Comparison of ENCODE assay signal across 24 mouse cellular contexts in genomic region chr11:117977694-117978360, GRCm38 (mm10). TPM values are rescaled to one million over a fixed set of nuclear protein-coding genes. Genes with fewer than 3 reads are reported as not detected.
DNase-seq lines count a peak whose midpoint lies in the region; ATAC-seq and TF ChIP-seq lines count a peak whose summit lies in the region.
"Had no signal": no experiment of that assay in that cellular context is flagged by ENCODE, and none has a peak within 500 bp of the region (broad histone marks: within the 10 kb centered on the region; RNA-seq: fewer than 3 reads in every experiment).

No protein-coding gene starts in this region.

- H3K4me2 ChIP-seq in hindbrain, postnatal 0 days (ENCODE audit: low read depth, low read length), result no peak overlapping the region
- no peak overlapping the region for H3K4me2 ChIP-seq in hindbrain, embryonic 13.5 days
- H3K4me2 ChIP-seq in myocyte (ENCODE audit: low read depth), result no peak overlapping the region
- H3K4me2 ChIP-seq: embryonic facial prominence, embryonic 13.5 days; heart, embryonic 11.5 days; midbrain, embryonic 13.5 days; neural tube, embryonic 13.5 days had no signal

- H3K27me3 ChIP-seq in hindbrain, postnatal 0 days (ENCODE audit: insufficient read depth, low read length), result no peaks in the 10 kb centered on the region
- 0 out of 2 replicates have a peak, but pooled peaks cover 9% of the 10 kb centered on the region for H3K27me3 ChIP-seq in hindbrain, embryonic 13.5 days
- H3K27me3 ChIP-seq in ES-Bruce4 (ENCODE audit: control insufficient read depth, insufficient read depth, low read length, poor library complexity, severe bottlenecking) (no peaks in the 10 kb centered on the region), myocyte (ENCODE audit: control insufficient read depth, insufficient read depth, insufficient read length) (no peaks in the 10 kb centered on the region)

- ATAC-seq in hindbrain, postnatal 0 days, result no peak
- no peak for ATAC-seq in hindbrain, embryonic 13.5 days (ENCODE audit: low FRiP score)
- ATAC-seq in inflammation-experienced regulatory T-cells, adult 6 months, result no peak
- ATAC-seq: forebrain, embryonic 14.5 days; midbrain, embryonic 13.5 days had no signal

- H3K9ac ChIP-seq in hindbrain, postnatal 0 days (replicated peaks; ENCODE audit: low read length), result no peak overlapping the region
- H3K9ac ChIP-seq in hindbrain, embryonic 13.5 days, result no peak overlapping the region
- no peak overlapping the region for H3K9ac ChIP-seq in ES-Bruce4 (ENCODE audit: low read depth, poor library complexity, severe bottlenecking)
- H3K9ac ChIP-seq: embryonic facial prominence, embryonic 13.5 days; midbrain, embryonic 13.5 days; neural tube, embryonic 13.5 days had no signal

- H3K9me3 ChIP-seq in hindbrain, postnatal 0 days (ENCODE audit: low read length), result no peaks in the 10 kb centered on the region
- no peaks in the 10 kb centered on the region for H3K9me3 ChIP-seq in hindbrain, embryonic 13.5 days
- no peaks in the 10 kb centered on the region for H3K9me3 ChIP-seq in ES-Bruce4 (replicated peaks; ENCODE audit: control insufficient read depth, insufficient read depth, low read length, poor library complexity, severe bottlenecking)
- H3K9me3 ChIP-seq: embryonic facial prominence, embryonic 13.5 days; G1E; midbrain, embryonic 13.5 days; neural tube, embryonic 13.5 days had no signal

- H3K27ac ChIP-seq in hindbrain, postnatal 0 days, result no peak overlapping the region
- no peak overlapping the region for H3K27ac ChIP-seq in hindbrain, embryonic 13.5 days
- H3K27ac ChIP-seq in ES-Bruce4 (ENCODE audit: insufficient read depth, low read length), result peak overlapping the region; percentile 16
- H3K27ac ChIP-seq: embryonic facial prominence, embryonic 13.5 days; gastrocnemius, adult 2 months; macrophage; midbrain, embryonic 13.5 days; neural tube, embryonic 13.5 days had no signal

- H3ac ChIP-seq in myocyte (ENCODE audit: control insufficient read depth, insufficient read length), result no peak overlapping the region

- peaks cover 17% of the 10 kb centered on the region for H3K4me1 ChIP-seq in hindbrain, postnatal 0 days (ENCODE audit: insufficient read depth, low read length)
- H3K4me1 ChIP-seq in hindbrain, embryonic 13.5 days (replicated peaks), result peaks cover 30% of the 10 kb centered on the region
- peaks cover 4% of the 10 kb centered on the region for H3K4me1 ChIP-seq in ES-Bruce4 (ENCODE audit: control insufficient read depth, insufficient read depth, low read length)

- no peaks in the 10 kb centered on the region for H3K36me3 ChIP-seq in hindbrain, postnatal 0 days (ENCODE audit: insufficient read depth, low read length)
- H3K36me3 ChIP-seq in hindbrain, embryonic 13.5 days, result no peaks in the 10 kb centered on the region
- H3K36me3 ChIP-seq in ES-Bruce4 (ENCODE audit: control insufficient read depth, insufficient read depth, low read length, poor library complexity, severe bottlenecking), result no peaks in the 10 kb centered on the region
- H3K36me3 ChIP-seq in myocyte (ENCODE audit: control insufficient read depth, insufficient read depth), result no peaks in the 10 kb centered on the region
- H3K36me3 ChIP-seq: embryonic facial prominence, embryonic 13.5 days; G1E; midbrain, embryonic 13.5 days; neural tube, embryonic 13.5 days had no signal

- DNase-seq in cerebellum, postnatal 10 days, result peak; percentile 40 to 64
- DNase-seq in cerebellum, adult 18-20 months, result no peak
- peak; percentile 40 for DNase-seq in hindbrain, postnatal 0 days (ENCODE audit: low spot score)
- DNase-seq in right cerebral cortex, postnatal 25 days, result no peak
- DNase-seq: adrenal gland, adult 2 months; cerebellum, adult 2 months; cerebellum, postnatal 36 days; gastrocnemius, adult 2 months; kidney, adult 2 months; kidney, postnatal 10 days; right cerebral cortex, postnatal 14 days; spleen, adult 18-20 months had no signal

- no peak overlapping the region for H3K4me3 ChIP-seq in hindbrain, postnatal 0 days (ENCODE audit: low read length)
- no peak overlapping the region for H3K4me3 ChIP-seq in hindbrain, embryonic 13.5 days
- H3K4me3 ChIP-seq in ES-Bruce4 (ENCODE audit: low read depth, low read length), result no peak overlapping the region
- no peak overlapping the region for H3K4me3 ChIP-seq in myocyte
- H3K4me3 ChIP-seq: embryonic facial prominence, embryonic 13.5 days; erythroblast, embryonic 14.5 days; gastrocnemius, adult 2 months; midbrain, embryonic 13.5 days; neural tube, embryonic 13.5 days had no signal

- TF ChIP-seq EP300 in ES-Bruce4 (IDR thresholded peaks at IDR 0.05; ENCODE audit: insufficient read depth, low read depth, low read length), result no peak

- 46% methylated on average over 4 of the region's 5 CpGs for WGBS in hindbrain, postnatal 0 days
- WGBS in hindbrain, embryonic 13.5 days, result 60% methylated on average over 5 of the region's 5 CpGs

- no peaks in the 10 kb centered on the region for H3K79me2 ChIP-seq in myocyte (ENCODE audit: control insufficient read depth, insufficient read depth)

- TF ChIP-seq POLR2A in ES-Bruce4 (IDR thresholded peaks at IDR 0.05; ENCODE audit: insufficient read depth, low read length) (no peak), myocyte (IDR thresholded peaks at IDR 0.05; ENCODE audit: insufficient read length, low read depth) (no peak)

- no peak for TF ChIP-seq CTCF in hindbrain, postnatal 0 days (IDR thresholded peaks at IDR 0.05; ENCODE audit: low read depth)
- no peak for TF ChIP-seq CTCF in ES-Bruce4 (IDR thresholded peaks at IDR 0.05; ENCODE audit: low read depth, low read length)

TF ChIP-seq in myocyte, 11 proteins besides CTCF, POLR2A, EP300 and RAD21:
- TF ChIP-seq MYOG (IDR thresholded peaks at IDR 0.05; ENCODE audit: control insufficient read depth in 1 of 3, insufficient read depth in 1 of 3, insufficient read length in 2 of 3, low read depth in 2 of 3), result peak in 1 of 3 experiments; percentile 50
- TF ChIP-seq TCF3 (IDR thresholded peaks at IDR 0.05; ENCODE audit: insufficient read length, low read depth), result no peak
- TF ChIP-seq USF1 (IDR thresholded peaks at IDR 0.05; ENCODE audit: low read depth), result no peak
- peak in 2 of 3 experiments; percentile 48 to 77 for TF ChIP-seq MYOD1 (IDR thresholded peaks at IDR 0.05; ENCODE audit: control insufficient read depth in 1 of 3, insufficient read length in 2 of 3, low read depth in 2 of 3)

RNA-seq across cellular contexts. Expression of gene Socs3, which starts 8.0 kb away (rescaled TPM):
- total RNA-seq in hindbrain, postnatal 0 days (2014; rRNA removed), result 12.3 and 12.4 TPM in 2 replicates
- polyA plus RNA-seq in hindbrain, postnatal 0 days (2015; fragmentation: Nextera tagmentation; extraction: Ambion mirVana), result 6.0 and 7.0 TPM in 2 replicates
- polyA plus RNA-seq in hindbrain, embryonic 13.5 days (2015; fragmentation: Nextera tagmentation; extraction: Ambion mirVana), result 8.3 and 8.8 TPM in 2 replicates
- polyA plus RNA-seq in ES-Bruce4 (2011; ENCODE audit: insufficient read depth, insufficient read length, low read depth, missing spikeins) (53.8 and 61.5 TPM in 2 replicates), myocyte (2012; fragmentation: generic; extraction: Trizol) (27.3 TPM)
- 10 to 100 TPM; 21.7 to 47.4 (median 28.6) TPM for polyA plus RNA-seq in inflammation-experienced regulatory T-cells, adult 6 months (2017; shearing (Covaris generic))

RNA-seq across cellular contexts. Expression of gene Pgs1, which starts 8.3 kb away (rescaled TPM):
- total RNA-seq in hindbrain, postnatal 0 days (2014; rRNA removed), result 72.7 and 85.0 TPM in 2 replicates
- polyA plus RNA-seq in hindbrain, postnatal 0 days (2015; fragmentation: Nextera tagmentation; extraction: Ambion mirVana), result 57.2 and 58.3 TPM in 2 replicates
- 47.4 and 47.6 TPM in 2 replicates for polyA plus RNA-seq in hindbrain, embryonic 13.5 days (2015; fragmentation: Nextera tagmentation; extraction: Ambion mirVana)
- polyA plus RNA-seq in ES-Bruce4 (2011; ENCODE audit: insufficient read depth, insufficient read length, low read depth, missing spikeins), result 31.5 and 35.5 TPM in 2 replicates
- polyA plus RNA-seq in myocyte (2012; fragmentation: generic; extraction: Trizol), result 61.6 TPM
- polyA plus RNA-seq in inflammation-experienced regulatory T-cells, adult 6 months (2017; shearing (Covaris generic)), result 10 to 100 TPM; 26.4 to 38.4 (median 36.7) TPM

Comparison
In these comparisons a context has a peak if more than half of its experiments do, and no peak if none do; other contexts are left out.
1. DNase-seq: peak in cerebellum, postnatal 10 days (2 of 2) and hindbrain, postnatal 0 days (single experiment); none in cerebellum, adult 18-20 months (0 of 2) and right cerebral cortex, postnatal 25 days (single experiment).